Mouse (Mus musculus) adrenal gland, postnatal 25 days (tissue): ENCODE results near the gene Ints2. TPM values are rescaled to one million over a fixed set of nuclear protein-coding genes. Genes with fewer than 3 reads are reported as not detected.
"Not testable (repeated sequence)": the region's sequence is repeated elsewhere in the genome, so short reads cannot be mapped to it uniquely, and the experiment has no call there.

ENCODE experiments used
- DNase-seq: peaks from one replicate; pipeline ENCODE4 v3.0.0; 2021; ENCODE audit warnings: mixed read lengths
- long read RNA-seq: library from polyadenylated mRNA; stranded (forward); transcript quantifications from one replicate; pipeline ENCODE4 v2.0.0, GENCODE M21; 2021
- total RNA-seq: library from RNA; stranded (reverse); gene quantifications from 2 replicates; pipeline ENCODE4 v1.2.3, GENCODE M21; 2021

Gene Ints2
- total RNA-seq = 17.4 and 21.0 TPM in 2 replicates
- long read RNA-seq, full-length matches to known transcripts = 3 of 12 reads
- long read RNA-seq, partial matches to known transcripts = 3 of 12 reads
- long read RNA-seq, other reads (novel, unspliced or antisense) = 6 of 12 reads

DNA sequence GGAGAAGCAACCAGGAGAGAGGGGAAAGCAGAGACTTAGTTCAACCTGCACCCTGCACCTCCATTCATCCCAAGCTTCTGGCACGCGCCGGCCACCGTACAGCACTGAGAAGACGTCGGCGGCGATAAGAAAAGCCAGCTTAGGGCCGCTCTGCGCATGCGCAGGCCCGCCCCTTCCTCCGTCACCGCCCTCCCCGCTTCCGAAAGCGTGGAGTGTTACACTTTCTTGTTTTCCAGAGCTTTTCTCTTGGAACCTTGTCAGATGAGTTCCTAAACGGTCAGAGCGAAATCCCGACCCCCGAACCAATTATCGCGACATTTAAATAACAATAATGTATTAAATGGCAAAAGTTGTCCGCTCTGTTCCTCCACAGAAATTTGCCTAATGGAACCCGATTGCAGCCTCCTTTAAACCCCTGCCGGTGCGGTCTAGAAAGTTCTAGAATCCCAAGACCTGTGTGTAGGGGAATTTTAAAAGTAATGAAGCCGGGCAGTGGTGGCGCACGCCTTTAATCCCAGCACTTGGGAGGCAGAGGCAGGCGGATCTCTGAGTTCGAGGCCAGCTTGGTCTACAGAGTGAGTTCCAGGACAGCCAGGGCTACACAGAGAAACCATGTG, at the start of gene Ints2:
TSS of gene Ints2 (minus strand) at position 116 of the 617 bp plus-strand sequence.
- peak; percentile 96 for DNase-seq

DNA sequence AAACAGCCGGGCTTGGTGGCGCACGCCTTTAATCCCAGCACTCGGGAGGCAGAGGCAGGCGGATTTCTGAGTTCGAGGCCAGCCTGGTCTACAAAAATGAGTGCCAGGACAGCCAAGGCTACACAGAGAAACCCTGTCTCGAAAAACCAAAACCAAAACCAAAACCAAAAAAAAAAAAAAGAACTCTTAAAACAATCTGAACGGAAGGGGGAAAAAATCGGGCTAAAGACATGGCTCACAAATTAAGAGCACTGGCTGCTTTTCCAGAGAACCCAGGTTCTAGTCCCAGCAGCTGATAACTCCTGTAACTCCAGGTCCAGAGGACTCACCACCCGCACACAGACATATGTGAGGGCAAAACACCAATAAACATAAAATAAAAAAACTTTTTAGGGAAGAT, 34.8 kb upstream of the Ints2 start:
- not testable (repeated sequence) for DNase-seq

DNA sequence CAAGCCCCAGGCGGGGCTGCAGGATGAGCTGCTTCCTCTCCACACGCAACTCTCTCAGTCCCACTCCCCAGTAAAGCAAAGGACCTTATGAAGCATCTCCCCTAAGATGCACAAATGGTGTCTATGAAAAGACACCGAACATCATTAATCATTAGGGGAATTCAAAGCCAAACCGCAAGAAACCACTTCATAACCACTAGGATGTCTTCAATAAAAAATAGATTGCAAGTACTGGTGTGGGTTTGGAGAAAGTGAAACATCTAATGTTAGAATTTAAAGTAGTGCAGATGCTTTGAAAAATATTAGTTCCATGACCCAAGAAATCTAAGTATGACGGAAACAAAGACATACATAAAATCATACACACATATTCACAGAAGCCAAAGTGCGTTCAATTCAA, 34.3 kb upstream of the Ints2 start:
- DNase-seq = no peak

DNA sequence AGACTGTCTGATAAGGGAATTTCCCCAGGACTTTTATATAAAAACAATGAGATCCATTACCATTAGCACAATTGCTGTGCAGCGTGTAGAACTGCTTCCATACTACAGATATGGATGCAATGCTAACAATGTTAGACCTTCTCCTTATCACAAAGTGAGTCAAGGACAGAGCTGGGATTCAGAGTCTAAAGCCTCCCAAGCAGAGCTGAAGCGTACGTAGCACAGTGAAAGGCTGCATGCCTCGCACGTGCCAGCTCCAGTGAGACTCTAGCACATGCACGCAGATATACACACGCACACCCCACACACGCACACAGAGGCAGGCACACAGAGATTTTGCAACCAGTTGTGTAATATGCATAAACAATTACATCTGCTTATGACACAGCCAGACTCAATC, 28.4 kb upstream of the Ints2 start:
- DNase-seq = peak; percentile 29

DNA sequence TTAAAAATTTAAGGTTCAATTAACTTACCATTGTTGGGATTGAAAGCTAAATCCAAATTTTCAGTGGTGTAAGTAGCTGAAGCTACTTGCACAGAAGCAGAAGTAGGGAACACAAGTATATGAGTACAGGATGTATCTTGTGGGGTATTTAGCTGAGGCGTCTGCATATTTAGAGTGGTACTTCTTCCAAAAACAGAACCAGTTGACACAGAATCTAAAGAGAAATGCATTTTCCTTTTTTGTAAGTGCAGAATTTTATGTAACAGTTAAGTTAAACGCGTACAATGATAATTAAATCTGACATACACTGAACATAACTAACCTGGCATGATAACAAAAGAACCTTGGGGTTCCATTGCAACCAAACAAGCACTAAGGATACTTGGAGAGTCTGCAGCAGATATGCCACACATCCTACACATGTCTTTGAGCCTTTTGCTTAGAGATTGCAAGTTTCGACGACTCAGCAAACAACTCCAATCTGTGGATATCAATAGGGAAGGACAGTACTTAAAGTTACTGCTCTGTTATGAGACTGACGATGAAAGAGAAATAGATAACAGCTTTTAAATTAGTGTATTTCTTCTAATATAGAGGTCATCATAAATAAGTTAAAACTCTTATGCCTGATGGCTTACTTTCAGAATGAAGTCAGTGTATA, 21.2 kb upstream of the Ints2 start:
- no peak for DNase-seq

DNA sequence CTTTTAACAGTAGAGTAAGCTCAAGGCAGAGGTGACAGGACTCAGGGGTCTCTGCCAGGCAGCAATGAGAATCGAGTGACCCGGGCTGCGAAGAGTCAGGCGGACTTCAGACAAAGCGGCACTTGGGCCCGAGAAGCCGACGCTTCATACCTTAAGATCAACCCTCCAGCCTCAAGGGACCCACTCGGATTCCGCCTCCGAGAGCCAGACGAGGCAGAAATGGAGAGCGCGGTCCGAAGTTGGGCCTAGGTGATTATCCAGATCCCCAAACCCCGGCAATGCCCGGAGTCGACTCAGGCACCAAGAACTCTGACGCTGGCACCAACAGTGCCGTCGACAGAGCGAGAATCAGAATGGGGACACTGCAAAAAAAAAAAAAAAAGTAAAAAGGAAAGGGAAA, 321 bp downstream of the Ints2 start:
- no peak for DNase-seq

GRCm38 (mm10) chr11:86253342-86253741, 4.0 kb downstream of the Ints2 start:
- DNase-seq = no peak

GRCm38 (mm10) chr11:86232446-86232845, 24.9 kb downstream of the Ints2 start:
- no peak for DNase-seq

DNA sequence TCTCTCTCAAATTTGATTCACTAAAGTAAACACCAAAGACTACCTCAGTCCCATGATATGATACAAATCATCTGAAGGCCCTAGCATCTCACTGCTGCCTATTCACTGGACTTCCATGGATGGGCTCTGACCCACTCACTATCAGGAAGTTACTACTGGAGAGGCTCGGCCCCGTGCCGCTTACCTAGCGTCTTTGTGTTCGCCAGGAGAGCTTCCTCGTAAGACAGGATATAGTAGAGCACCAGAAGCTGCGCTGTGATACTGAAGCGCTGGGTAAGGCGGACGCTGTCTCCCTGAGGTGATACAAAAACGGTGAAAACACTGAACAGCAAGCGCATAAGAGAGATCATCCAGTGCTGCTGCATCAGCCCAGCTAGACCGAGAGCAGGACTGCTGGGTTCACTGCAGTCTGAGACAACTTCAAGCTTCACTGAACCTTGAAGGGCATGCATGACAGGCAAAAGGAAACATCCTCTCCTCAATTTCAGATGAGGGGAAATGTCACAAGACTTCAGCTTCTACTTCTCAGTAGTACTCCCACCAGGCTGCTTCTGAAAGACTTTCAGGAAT, 25.5 kb downstream of the Ints2 start:
- DNase-seq = no peak

DNA sequence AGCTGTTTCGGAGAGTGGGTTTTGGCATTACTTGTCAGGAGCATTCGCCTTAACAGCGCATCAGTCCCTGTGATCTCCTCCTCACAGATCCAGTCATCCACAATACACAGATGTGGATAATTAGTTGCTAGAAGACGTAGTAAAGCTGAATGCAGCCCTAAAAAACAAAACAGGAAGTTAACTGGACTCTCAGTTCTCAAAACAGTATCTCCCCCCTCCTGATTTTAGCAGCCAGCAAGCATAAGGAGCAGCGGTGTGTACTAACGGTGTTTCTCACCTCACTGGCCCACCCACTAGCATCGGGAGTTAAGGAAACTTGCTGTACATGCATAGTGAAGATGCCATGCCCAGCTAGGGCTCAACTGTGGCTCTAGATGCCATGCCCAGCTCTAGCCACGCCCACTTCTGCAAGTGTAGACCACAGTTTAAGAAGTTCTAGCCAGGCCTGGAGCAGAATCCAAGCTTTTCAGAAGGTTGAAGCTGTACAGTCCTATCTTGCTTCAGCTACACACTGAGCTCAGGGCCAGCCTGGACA, 30.7 kb downstream of the Ints2 start:
- DNase-seq = no peak

GRCm38 (mm10) chr11:86225761-86226160, 31.6 kb downstream of the Ints2 start:
- no peak for DNase-seq

- no peak for DNase-seq
Observed at GRCm38 (mm10) chr11:86211803-86212202, 45.6 kb downstream of the Ints2 start.

DNA sequence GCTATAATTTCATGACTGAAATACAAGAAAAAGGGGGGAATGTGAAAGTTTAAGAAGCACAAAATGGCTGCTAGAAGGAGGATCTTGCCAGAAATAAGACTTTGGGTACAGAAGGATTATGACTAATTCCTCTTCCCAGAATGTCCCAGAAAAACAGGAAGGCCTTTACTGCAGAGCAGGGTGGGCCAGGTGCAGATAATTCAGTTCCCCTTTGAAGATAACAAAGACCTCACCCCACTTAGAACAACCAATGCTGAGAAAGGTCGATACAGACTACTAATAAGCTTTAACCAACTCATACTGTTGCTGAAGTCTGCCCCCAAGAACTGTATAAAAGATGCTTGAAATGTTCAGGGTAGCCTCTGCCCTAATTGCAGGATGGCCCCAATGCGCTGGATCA, 48.3 kb downstream of the Ints2 start:
- DNase-seq = no peak

DNA sequence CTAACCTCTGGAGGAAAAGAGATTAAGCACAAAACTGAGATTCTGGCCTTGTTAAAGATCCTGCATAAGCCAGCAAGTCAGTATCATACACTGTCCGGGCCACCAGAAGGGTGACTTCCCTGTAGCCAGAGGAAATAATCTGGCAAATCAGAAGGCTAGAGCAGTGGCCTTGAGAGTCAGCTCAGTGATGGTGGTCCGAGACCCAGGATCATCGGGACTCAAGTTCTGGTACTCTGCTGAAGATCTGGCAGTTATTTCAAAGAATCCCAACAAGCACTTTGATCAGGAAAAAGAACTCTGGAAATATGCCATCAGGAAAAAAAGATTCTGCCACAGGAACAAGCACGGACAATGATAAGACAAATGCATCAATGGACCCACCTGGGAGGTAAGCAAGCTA, 51.5 kb downstream of the Ints2 start:
- no peak for DNase-seq

GRCm38 (mm10) chr11:86205031-86205430, 52.3 kb downstream of the Ints2 start:
- DNase-seq = no peak

- DNase-seq = peak; percentile 32
Observed at GRCm38 (mm10) chr11:86201901-86202675, 55.3 kb downstream of the Ints2 start.

- DNase-seq = peak; percentile 89
Observed at GRCm38 (mm10) chr11:86201037-86201786, 56.2 kb downstream of the Ints2 start, which contains the start of gene Brip1. Gene Brip1 (minus strand): TSS chr11:86201193.

GRCm38 (mm10) chr11:86200460-86201021, 56.8 kb downstream of the Ints2 start:
- DNase-seq = no peak

DNA sequence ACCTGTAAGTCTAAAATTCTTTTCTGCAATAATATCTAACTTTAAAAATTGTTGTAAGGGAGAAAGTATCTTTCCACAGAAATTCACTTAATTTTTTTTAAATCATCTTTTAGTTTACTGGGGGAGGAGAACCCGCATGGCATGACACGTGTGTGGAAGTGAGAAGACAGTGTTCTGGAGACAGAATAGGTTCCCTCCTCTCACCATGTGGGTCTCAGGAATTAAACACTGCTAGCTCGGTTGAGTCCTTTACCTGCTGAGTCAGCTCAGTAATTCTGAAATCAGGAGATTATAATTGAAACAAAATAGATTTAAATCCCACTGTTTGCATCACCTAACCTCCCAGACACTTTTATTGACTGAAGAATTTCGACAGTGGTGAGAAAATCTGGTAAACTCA, 57.6 kb downstream of the Ints2 start:
- DNase-seq = no peak

DNA sequence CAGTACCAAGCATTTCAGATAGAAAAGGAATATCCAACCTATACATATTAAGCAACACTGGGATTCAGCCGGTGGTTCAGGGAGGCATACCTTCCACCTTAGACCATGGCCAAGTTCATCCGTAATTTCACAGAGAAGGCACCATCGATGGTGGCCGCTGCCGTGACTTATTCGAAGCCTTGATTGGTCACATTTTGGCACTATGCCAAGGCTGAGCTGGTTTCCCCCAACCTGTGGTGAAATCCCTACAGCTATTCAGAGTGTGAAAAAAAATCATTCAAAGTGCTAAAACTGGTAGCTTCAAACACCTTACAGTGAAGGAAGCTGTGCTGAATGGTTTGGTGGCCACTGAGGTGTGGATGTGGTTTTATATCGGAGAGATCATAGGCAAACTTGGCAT, 72.2 kb downstream of the Ints2 start:
- not testable (repeated sequence) for DNase-seq

DNA sequence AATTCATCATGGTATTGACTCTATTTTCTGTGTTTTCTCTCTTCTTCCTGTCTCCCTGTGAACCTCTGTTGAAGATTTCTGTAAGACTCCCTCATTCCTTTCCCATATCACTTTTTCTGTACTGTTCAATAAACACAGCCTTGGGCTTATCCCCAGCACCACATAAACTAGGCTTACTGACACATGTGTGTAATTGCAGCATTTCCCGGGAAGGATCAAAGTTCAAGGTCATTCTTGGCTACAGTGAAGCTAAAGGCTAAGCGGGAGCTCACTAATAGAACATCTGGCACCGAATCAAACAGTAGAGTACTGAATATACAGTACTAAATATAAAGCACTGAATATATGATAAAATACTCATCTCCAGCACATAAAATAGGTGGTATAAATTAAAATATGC, 81.5 kb downstream of the Ints2 start:
- no peak for DNase-seq
